Mouse (Mus musculus) embryo, embryonic 10.5 days (tissue): ENCODE data around the gene Pcdh9.

Experiments
- DNase-seq: peaks from one replicate; pipeline ENCODE4 v3.0.0-alpha.2; 2015; ENCODE audit warnings: low spot score

The Pcdh9 gene

GRCm38 (mm10) chr14:93890519-93891370 lies at the start of gene Pcdh9:
Pcdh9 (minus strand) TSS chr14:93890679.
- peak; percentile 93 for DNase-seq

DNA sequence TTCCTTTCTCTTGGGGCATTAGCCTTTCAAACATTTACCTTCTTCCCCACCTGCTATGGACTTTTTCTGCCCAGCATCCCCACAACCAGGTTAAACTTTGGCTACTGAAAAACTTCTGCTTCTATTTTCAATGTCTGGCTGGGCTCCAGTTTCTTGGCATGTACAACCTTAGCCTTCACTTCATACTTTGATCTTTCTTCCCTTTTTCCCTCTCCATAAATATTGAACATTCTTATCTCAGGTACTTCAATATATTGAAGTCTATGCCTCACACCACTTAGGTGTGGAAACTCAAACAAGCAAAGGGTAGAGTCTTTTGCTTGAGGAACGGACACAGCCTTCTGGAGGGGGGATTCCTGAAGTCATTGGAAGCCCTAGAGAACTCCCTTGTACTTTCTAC lies 16.4 kb upstream of the Pcdh9 start:
- DNase-seq: no peak

DNA sequence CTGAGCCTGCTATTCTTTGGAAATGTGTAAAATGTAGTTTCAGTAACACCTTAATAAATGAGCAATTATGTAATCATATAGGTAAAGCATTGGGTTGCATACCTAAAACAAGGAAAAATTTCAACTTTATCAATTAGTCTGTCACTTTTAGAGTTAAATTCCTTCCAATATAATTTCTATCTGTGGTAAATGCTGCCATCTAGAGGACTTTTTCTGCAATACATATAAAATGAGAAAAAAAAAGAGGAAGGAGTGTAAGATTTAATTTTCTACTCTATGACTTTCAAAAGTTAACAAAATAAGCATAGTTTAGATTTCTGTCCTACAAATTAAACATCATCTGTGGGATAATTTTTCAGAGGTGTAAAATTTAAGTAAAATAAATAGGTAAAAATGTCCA lies 8.1 kb upstream of the Pcdh9 start:
- peak; percentile 68 for DNase-seq

- no peak for DNase-seq
Observed at GRCm38 (mm10) chr14:93895131-93895530, 4.7 kb upstream of the Pcdh9 start.

DNA sequence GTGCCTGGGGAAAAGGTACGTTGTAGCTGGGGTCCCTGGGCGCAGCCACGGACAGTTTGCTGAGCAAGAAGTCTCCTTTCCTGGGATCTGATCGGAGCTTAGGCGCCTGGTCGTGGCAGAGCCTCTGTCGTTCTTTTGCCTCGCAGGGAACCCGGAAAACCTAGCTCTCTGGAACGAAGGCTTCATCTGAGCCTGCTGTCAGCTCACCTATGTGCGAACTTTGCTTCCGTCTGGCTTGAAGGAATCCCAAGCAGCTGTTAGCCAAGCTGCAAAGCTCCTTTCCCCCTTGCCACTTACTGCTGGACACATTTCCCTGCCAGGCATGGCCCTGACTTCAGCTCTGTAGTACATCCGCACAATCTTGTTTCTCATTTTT lies 880 bp upstream of the Pcdh9 start:
- DNase-seq: peak; percentile 43

- DNase-seq: peak; percentile 40
Observed at GRCm38 (mm10) chr14:93889839-93890518, 500 bp downstream of the Pcdh9 start.

DNA sequence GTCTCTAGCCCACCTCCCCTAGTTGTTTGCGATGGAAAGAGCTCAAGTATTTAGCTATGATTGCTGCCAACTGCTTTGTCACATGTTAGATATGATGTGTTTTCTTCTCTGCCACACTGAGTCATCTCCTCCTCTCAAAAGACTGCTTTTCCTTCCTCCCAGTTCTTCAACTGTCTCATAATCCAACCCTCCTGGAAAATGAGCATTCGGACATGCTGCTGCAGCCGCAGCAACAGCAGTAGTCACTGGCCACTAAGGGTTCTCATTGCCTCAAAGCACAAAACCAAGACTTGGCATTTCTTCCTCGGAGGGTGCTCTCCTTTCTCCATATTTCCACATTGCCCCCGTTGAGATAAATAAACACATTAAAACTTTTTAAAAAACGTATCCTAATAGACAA lies 1.2 kb downstream of the Pcdh9 start:
- DNase-seq: no peak

DNA sequence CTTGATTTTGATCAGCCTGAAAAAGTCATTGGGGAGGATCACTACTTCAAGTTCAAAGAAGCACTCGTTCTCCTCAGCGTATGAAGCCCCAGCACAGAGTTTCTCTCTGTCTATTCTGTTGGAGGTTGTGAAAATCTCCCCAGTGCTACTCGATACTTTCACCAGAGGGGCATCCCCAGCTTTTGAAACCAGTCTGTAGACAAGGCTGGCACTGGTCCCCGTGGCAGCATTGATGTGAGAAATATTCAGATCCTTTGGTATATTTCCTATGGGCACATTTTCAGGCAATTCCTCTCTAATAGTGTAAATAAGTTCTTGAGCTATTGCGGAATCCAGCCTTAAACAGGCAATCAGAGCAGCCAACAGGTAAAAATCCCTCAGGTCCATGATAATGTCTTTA lies 2.1 kb downstream of the Pcdh9 start:
- no peak for DNase-seq

DNA sequence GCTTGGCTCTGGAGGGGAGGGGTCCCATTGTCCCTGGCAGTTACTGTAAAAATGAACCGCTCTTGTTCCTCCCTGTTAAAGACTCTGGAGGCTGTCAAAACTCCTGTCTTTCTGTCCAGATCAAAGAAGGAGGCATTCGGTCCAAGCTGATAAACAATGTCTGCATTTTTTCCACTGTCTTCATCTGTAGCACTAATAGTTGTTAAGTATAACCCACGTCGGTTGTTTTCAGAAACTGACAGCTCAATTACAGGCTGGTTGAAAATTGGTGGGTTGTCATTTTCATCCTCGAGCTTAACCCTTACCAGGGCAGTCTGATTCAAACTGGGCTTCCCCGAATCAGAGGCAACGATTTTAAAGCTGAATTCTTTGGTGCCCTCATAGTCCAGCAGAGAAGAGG lies 3.4 kb downstream of the Pcdh9 start:
- no peak for DNase-seq

- DNase-seq: no peak
Observed at GRCm38 (mm10) chr14:93885551-93886084, 4.9 kb downstream of the Pcdh9 start.

DNA sequence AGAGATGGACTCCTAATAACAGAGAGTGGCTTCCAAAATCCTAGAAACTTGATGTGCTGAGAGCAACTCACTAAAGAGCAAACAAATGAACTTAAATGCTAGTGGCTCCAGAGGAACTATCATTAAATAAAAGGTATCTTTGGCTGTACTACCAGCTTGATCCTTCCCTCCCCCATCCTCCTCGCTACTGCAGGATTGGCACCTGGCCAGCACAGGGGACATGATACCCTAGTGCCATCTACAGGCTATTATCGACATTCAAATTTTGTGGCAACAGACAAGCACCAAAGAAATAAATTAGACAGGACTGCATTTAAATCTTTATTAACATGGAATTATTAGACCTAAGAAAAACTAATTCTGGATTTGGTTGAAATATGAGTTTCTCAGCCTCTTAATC lies 6.0 kb downstream of the Pcdh9 start:
- peak; percentile 80 for DNase-seq

DNA sequence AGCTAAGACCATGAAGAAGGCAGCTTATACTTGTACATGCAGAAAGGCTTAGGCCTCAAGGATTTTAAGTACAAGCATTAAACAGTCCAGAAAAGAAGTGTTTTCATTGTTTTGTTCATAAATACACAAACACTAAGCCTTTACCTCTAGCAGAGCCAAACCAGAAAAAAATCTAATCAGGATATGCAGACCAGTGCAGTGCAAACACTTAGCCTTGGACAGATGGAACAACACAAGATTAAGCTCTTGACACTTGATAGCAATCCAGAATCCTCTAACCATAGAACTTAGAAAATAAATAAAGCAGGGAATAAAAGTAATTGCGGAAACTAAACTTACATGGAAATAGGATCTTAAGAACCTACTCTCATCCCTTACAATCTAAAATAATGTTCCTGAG lies 10.4 kb downstream of the Pcdh9 start:
- no peak for DNase-seq

- no peak for DNase-seq
Observed at GRCm38 (mm10) chr14:93875968-93876367, 14.5 kb downstream of the Pcdh9 start.

DNA sequence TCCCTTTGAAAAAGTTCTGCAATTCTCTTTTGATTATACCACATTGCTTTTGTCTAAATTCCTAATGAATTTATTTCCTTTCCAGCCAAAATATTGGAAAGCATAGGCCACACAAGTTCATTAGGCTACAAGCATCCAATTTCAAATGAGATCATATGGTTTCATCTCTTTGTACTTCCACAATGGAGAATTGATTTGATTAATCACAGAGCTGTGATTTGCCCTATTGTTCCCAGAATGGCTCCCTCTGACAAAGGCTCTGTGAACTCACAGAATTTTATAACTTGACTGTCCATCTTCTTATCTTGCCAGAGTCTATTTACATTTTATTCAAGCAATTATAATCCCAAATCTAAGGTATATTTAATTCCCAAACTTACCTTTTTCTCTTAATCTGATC lies 22.3 kb downstream of the Pcdh9 start:
- no peak for DNase-seq

DNA sequence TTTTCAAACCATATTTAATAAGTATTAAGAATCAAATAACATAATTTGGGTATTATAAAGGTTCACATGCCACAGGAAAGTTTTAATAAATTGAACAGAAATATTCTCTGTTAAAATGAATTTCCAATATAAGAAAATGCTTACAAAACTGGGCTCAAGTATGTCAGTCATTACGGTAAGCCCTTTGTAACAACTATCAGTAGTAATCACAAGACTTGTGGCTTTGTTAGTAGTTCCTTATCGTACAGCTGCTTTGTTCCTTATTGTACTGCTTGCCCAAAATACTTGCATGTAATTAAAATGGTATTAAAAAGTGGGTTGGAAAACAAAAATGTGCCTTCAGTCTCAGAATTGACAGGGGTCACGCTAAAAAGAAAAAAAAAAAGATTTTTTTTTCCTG lies 32.4 kb downstream of the Pcdh9 start:
- DNase-seq: no peak

DNA sequence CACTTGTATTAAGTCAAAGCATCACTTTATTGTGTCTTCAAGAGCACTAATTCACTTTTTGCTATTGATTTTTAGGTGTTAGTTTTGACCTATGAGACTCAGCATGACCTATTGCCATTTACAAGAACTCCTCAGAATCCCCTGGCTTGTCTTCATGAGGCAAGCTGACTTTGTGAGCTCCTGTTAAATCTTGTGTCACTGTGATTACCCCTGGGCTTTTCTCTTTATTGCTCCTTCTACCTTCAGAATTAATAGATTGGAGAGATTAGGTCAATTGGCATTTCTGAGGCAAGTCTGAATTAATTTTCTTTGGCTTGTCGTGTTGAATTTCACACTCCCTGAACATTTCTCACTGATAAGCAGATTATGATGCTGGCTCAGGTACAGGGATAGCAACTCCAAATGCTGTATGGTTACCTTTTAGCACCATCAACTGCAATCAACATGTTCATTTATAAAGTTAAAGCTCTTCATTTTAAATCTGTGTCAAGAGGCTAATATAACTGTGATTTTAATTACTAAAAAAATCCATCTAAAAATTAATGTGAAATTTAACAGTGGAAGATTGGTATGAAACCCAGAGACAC lies 44.3 kb downstream of the Pcdh9 start:
- peak; percentile 1 for DNase-seq

DNA sequence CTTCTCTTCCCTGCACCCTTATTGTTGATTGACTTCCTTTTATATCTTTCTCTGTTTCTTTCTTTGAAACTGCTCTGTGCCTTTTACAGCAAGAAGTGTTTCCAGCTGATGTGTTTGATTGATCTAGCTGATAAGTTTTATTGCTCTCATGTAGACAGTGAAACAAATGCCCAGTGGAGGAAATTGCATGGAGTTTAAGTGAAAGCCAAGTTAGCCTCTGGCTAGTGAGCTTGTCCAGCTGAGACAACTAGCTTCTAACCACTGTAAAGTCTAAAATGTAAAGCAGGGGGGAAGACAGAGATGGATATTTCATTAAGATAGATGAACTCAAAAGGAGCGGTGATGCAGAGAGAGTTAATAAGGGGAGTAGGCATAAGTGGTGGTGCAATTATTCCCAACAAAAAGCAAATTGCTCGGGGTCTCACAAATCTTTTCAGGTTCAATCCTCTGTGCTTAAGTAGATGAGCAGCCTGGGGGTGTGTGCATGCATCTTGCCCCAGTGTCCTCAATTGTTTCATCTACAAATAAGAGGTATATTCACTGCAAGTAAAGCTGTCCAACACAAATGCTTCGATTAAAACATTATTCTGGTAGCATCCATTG lies 47.7 kb downstream of the Pcdh9 start:
- peak; percentile 4 for DNase-seq

DNA sequence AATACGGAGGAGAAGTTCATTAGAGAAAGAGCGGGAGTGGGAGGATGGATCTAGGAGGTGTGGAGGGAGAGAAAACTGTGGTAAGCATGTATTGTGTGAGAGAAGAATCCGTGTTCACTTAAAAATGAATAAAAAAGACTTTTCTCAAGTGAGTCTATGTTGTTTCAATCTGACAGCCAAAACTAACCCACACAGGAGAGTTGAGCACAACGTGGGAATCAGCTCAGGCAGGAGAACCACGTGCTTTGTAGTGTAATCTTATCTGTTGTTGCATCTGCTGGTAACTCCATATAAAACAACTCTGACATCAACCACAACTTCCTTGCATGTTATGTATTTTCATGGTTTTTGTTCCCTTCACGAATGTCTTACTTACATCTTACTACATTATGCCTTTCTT lies 58.0 kb downstream of the Pcdh9 start:
- no peak for DNase-seq

GRCm38 (mm10) chr14:93827159-93827558 lies 63.3 kb downstream of the Pcdh9 start:
- no peak for DNase-seq

GRCm38 (mm10) chr14:93826042-93826462 lies 64.4 kb downstream of the Pcdh9 start:
- peak; percentile 15 for DNase-seq

GRCm38 (mm10) chr14:93818845-93819244 lies 71.6 kb downstream of the Pcdh9 start:
- DNase-seq: no peak

DNA sequence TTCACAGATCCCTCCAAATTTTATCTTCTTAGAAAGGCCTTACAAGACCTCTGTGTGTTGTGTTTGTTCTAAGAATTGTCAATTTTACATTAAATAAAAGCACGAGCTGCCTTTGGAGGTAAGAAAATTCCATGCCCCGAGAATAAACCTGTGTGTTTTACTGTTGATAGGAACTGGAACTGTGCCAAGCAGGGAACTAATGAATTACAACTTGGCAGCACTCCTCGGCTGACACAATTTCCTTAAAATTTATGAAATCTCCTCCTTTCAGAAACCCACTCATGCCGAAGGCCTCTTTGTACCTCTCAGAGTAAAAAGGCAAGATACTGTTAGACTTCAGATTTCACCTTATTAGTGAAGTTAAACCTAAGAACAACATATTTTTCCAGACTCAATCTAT lies 72.9 kb downstream of the Pcdh9 start:
- no peak for DNase-seq

- no peak for DNase-seq
Observed at GRCm38 (mm10) chr14:93794530-93794929, 95.9 kb downstream of the Pcdh9 start.
